Mouse (Mus musculus) retina, embryonic 14.5 days (tissue): ENCODE data around the gene Mylk.
"Not testable (repeated sequence)": the region's sequence is repeated elsewhere in the genome, so short reads cannot be mapped to it uniquely, and the experiment has no call there.

ENCODE experiments used
- DNase-seq: peaks from one replicate; pipeline ENCODE4 v3.0.0-alpha.2; 2015; ENCODE audit warnings: low spot score

The Mylk gene

GRCm38 (mm10) chr16:34768436-34768835 is 23.4 kb downstream of the Mylk start:
- peak; percentile 39 for DNase-seq

DNA sequence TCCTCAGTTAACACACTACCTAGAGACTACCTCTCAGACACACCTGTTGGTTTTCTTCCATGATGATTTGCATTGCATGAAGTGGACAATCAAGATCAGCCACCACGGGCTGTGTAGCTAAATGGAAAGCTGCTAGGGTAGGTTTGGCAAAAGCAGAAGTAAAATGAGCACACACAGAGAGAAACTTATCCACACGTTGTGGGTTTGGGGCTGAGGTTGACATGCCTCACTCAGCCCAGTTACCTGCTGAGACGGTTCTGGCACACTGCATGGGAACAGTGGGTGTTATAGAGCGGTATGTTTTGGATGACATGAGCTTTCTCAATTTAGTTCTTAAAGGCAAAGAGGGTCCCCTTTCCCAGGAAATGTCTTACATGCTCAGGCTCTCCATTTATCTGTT is 25.1 kb downstream of the Mylk start:
- DNase-seq, result no peak

DNA sequence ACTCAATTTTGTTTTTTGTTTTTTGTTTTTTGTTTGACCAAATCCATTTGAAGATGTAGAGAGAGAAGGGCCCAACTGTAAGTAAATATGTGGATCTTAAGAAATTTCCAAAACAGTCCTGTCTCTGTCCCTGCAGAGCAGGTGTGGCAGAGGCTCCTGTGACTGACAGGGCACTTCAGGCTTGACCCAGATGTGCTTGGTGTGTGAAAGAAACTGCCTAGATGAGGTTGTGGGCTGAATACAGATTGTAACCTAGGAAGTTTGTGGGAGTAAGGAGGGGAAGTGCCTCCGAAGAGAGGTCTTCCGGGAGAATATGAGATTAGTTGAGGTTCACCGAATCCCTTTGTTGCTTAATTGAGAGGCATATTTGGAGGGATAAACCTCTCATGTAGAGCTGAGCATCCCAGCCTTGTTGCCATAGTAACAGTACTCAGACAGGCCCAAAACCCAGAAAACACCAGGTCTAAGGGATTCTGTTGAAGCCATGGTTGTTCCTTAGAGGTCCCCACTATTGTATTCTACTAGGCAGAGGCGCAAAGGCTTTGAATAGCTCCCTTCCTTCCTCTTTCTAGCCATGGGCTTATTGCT is 27.5 kb downstream of the Mylk start:
- DNase-seq, result peak; percentile 92

DNA sequence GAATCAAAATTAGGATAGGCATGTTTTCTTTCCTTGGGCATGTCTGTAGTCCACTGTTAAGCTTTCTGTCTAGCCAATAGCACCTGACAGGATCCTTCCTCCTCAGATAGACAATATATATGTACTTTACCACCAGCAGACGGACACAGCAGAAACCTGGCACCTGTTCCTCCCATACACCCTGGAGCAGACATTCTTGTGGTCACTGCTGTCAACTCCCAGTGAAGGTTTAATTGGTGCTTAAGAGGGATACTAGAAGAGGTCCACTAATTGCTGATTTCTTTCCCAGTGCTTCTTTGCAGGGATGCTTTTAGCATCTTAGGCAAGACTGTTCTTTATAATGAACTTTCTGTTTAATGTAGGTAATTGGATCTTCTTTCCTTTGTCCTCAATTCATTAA is 37.4 kb downstream of the Mylk start:
- DNase-seq, result peak; percentile 31

DNA sequence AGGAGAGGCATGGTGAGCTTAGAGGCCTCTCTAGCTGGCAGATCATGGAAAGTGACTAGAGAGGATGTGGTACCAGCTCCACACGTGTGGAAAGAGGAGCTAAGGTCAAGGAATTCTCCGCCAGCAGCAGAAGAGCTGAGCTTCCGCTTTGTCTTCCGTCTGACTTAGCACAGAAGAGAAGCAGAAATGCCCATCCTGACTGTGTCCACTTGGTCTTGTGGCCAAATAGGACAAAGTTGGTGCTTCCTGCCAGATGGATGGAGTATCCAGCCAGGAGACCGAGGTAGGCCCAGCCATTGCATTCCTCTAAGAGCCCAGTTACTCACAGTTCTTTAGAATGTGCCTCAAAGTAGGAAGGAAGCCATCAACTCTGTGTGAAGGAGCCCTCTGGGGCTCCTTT is 38.5 kb downstream of the Mylk start:
- no peak for DNase-seq

- no peak for DNase-seq
Measured at GRCm38 (mm10) chr16:34784675-34785074, 39.7 kb downstream of the Mylk start.

- DNase-seq, result no peak
Measured at GRCm38 (mm10) chr16:34792555-34792954, 47.5 kb downstream of the Mylk start.

DNA sequence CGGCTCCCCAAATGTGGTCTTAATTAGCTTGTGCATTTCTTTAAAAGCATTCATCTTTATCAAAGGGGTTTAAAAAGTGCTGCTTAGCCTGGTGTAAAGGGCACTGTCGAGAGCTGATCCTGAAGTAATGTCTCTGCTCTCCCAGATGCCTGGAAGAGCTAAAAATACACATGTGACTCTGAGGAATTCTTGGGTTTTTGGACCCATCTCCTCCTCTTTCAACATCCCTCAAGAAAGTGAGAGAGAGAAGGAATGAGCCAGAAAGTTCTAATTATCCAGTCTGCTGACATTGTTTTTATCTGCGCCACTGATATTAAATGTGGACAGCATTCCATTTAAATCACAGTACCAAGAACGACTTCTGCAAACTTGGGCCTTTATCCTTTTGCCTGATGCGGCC is 48.0 kb downstream of the Mylk start:
- no peak for DNase-seq

GRCm38 (mm10) chr16:34801222-34801621 is 56.2 kb downstream of the Mylk start:
- no peak for DNase-seq

DNA sequence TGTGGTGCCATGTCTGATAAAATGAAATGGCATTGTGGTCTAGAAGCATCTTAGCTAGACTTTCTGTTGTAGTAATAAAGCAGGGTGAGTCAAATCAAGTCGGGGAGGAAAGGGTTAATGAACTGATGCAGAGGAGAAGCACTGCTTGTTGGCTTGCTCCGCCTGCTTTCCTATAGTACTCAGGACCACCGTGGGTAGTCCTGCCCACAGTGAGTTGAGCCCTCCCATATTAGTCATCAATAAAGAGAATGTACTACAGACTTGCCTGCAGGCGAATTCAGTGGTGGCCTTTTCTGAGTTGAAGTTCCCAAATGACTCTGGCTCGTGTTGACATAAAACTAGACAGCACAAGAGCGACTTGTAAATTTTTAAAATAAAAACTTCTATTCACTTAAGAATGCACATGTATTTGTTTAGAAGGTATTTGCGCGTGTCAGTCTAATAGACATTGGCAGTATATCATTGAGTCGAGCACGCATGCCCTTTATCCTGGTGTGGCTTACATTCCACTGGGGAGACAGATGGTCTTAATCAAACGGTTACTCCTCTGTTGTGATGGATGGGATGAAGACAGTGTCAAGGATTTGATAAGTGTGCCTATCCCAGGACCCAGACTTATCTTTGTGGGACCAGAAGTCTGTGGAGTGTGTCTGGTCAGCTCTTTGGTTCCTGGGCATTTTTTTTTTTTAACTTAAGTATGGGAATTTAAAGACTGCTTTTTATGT is 59.4 kb downstream of the Mylk start:
- DNase-seq, result no peak

DNA sequence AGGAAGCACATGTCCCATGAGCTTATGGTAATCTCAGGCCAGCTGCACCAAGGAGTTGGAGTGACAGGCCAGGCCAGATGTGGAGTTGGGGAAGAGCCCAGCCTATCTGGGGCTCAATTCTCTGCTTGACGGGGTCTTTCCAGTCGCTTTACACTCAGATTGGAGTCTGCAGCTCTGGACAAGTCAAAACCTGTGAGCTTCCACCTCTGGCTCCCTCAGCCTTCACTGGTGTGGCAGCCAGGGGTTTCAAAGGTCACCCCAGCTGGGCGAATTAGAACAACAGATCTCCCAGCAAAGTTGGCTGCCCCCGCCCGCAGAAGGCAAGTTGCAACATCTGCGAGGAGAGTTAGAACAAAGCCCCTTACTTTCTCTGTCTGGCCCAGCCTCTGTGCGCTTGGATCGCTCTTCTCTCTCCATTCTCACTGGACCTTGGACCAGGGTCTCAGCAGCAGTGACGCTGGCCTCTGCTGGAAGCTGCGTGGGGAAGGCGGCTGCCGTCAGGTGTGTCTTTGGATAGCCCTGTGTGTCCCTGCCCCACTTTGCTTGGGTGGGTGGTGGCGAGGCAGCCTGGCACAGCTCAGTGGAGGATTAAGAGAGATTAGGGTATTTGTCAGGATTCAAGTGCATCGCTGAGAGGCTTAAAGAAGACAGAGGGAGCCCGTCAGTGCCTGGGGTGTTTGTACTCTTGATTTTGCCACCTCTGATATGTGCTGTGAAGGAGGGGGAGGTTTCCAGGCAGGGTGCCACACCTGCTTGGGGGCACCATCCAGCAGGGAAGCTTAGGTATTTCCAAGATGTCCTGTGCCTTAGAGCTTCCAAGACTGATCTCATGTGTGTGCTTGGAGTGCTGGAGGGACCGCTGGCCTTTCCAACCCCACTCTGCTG is 62.1 kb downstream of the Mylk start:
- peak; percentile 47 for DNase-seq

GRCm38 (mm10) chr16:34807768-34808275 is 62.8 kb downstream of the Mylk start:
- peak; percentile 32 for DNase-seq

DNA sequence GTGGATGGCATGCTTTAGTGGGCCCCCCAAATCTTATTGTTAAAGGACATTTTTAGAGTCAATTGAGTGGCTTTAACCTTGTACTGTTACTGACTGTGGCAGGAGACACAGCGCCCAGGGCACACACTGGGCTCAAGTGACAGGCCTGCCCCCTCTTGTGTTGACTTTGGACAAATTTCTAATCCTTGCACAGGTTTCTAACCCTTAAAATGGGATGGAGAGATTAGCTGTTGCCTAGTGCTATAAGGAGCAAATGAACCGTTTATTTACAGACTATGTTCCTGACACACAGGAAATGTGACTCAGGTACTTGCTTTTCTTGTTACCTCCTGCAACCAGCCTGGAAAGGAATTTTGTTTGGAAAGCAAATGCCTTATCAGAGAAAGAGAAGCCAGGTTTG is 67.2 kb downstream of the Mylk start:
- DNase-seq, result no peak

GRCm38 (mm10) chr16:34813161-34813560 is 68.2 kb downstream of the Mylk start:
- not testable (repeated sequence) for DNase-seq

DNA sequence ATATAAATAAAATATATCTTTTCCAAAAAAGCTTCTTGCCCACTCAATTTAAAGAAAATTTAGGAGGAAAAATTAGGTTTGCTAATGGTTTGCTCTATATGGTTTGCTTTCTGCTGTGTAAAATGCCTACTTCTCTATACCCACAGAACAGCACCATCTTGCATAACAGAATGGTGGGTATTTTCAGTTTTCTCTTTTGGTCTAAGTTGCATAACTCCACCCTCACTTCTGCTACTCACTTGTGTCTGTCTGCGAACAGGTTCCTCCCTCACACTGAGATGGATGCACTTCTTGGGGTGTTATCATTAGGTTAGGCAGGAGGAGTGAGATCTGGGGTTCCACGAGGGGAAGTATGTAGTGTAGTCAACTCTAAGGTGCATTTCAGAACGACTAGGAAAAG is 68.6 kb downstream of the Mylk start:
- DNase-seq, result no peak

DNA sequence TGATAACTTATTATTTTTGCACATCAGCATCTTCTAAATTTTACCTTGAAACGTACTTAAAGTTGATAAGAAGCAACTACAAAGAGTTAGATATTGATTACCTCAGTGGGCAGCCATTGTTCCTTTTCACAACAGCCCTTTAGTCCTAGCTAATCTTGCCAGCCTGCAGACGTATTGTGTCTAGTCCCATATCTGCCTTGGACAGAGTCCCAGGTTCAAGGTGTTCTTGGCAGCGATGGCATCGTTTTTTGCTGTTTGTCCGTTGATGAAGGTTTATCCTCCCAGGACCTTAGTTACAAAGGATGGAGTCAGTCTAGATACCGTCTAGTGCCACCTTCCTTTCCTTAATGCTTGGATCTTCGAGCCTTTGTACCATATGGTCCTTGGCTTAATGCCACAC is 69.6 kb downstream of the Mylk start:
- no peak for DNase-seq

- no peak for DNase-seq
Measured at GRCm38 (mm10) chr16:34816548-34816947, 71.5 kb downstream of the Mylk start.

- DNase-seq, result no peak
Measured at GRCm38 (mm10) chr16:34825111-34825744, 80.2 kb downstream of the Mylk start.

DNA sequence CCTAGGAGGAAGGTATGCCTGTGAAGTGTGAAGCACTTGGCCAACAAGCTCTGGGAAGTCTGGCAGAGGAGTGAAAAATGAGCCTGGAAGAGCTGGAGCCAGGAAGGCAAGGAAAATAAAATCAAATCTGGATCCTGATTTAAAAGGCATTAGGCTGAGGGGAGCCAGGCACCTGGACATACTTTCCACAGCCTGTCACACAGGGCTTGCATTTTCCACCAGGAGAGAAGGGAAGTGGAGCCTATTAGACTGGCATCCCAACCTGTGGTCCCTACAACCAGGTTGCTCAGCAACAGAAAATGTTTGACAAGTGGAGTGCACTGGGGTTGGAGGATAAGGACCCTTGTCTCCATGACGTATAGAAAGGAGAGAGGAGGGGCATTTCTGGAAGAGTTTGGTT is 89.5 kb downstream of the Mylk start:
- no peak for DNase-seq

DNA sequence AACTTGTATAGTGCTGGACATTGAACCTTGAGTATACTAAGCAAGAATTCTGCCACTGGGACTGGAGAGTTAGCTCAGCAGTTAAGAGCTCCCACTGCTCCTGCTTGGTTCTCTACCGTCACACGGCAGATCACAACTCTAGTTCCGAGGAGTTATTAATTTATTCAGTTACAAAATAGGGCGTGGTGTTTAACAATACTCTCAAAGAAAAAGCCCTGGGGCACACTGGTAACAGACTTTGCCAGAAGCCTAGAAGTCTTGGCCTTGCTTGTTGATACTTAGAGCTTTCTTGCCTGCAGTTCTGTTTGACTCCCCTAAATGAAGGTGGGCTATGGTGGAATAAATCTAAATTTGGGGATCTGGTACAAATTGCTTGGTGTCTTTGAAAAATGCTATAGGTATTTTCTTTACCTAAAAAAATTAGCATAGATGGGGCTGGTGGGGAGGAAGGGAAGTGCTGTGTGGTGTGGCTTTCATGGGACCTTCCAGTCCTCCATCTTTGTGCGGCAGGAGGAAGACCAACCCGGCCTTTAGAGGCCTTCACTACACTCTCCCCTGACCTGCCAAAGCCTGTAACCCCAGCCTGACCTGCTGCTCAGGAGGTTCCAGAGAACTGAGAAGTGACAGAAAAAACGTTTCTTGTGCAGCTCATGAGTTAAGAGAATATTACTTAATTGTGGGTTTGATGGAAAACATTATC is 94.1 kb downstream of the Mylk start:
- DNase-seq, result no peak

DNA sequence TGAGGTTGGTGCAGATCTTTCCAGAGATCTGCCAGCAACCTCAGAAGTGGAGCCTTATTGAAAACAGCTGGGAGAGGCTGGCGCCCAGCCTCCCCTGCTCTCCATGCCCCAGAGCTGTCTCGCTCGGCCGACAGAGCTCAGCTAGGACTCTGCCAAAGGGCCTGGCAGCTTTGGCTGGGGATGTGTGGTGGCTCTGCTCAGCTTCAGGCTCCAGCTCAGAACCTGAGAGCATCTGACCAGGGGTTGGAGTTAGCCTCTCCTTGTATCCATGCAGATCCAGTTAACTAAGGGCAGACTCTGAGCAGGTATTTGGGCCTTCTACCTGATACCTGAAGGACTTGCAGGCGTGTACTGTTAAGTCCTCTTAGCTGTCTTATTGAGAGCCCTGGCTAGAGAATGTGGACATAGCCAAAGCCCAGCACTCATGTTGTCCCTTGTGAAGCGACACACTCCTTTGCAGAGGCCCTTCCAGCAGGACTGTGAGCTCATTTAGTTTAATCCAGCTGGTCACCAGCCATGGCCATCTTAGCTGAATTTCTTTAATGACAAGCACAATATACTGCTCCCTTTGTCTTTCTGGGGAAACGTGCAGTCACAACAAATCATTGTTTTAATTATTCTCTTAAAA is 94.8 kb downstream of the Mylk start:
- DNase-seq, result no peak
